Mouse (Mus musculus) heart, adult 8-10 months (tissue): Measurements from ENCODE around the gene Ly6g6d. TPM values are rescaled to one million over a fixed set of nuclear protein-coding genes. Genes with fewer than 3 reads are reported as not detected.
A peak's percentile ranks its signal among the peaks of the same experiment; 100 is the strongest.

Experiments used
- DNase-seq: peaks from one replicate; pipeline ENCODE4 v3.0.0; 2022; ENCODE audit warnings: low spot score
- total RNA-seq, 4 experiments: library from RNA; stranded (reverse); gene quantifications; 2 replicates each; pipeline ENCODE4 v1.2.4; 2022

Gene Ly6g6d
- total RNA-seq, 4 experiments from 2014 or later = 0.69 to 0.95 (median 0.85) TPM; not detected in 1

DNA sequence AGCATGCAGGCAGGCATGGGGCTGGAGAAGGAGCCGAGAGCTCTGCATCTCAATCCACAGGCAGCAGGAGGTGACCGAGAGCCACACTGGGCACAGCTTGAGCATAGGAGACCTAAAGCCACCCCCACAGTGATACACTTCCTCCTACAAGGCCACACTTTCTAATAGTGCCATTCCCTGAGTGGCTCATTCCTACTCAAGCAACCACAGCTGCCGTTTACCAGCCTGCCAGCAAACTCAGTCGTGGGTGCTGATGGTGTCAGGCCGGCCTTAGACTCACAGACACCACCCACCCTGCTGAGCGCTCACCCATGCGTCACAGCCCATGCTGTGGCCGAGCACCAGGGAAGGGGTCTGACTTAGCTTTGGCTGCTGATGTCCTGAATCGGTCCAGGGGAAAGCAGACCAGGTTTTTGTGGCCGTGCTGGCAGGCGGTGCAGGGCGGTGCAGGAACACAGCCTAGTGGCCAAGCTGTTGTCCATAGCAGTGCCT lies 19.3 kb upstream of the Ly6g6d start:
- no peak for DNase-seq

DNA sequence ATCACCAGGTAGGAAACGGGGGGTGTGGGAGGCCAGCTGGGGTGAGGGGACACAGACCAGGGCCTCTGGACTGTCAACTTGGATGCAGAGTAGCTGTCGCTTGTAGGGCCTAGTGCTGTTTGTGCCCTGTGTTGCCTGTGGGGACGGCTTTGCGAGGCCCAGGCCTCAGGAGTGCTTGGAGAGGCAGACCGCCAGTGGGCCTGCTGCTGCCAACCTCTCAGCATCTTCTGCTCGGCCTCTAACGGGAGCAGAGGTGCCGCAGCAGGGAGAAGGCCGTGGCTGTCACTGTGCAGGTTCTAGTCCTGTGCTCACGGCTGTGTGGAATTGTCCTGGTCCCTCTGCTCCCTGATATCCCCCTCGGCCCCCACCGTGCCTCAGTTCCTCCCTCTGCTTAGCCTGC lies 18.7 kb upstream of the Ly6g6d start:
- no peak for DNase-seq

DNA sequence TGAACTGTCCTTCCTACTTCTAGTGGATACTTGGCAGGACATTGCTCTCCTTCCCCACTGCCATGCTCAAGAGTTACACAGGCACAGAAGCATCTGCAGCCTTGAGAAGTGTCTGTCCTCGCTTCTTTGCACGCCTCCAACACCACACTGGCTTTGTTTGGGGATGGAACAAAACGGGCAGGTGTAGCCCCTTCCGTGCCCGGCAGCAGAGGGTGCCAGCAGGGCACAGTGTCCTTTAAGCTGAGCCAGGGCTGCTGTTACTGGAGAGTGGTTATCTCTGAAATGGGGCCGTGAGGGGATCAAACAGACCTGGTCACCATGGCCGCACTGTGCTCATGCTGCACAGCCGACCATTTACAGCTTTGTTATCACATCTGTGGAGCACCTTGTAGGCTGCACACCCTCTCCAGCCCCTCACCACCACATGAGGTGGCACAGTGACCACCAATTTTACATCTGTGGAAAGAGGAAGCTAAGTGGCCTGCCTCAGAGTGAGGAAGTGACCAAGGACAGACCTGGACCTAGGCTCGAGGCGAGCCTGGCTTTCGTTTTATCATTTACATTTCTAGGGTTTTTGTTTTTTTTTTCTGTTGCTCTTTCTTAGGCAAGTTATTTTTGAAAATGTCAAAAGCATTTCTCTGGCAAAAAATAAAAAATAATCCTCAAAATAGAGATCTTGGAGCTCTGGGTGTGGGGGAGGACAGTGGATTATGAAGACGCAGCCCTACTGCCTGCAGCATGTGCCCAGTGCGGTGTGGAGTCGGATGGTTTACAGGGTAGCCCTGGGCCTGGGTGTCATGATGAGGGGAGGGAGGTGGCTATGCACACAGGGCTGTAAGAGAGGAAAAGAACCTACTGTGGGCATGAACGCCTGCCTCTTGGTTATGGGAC lies 16.9 kb upstream of the Ly6g6d start:
- DNase-seq = no peak

DNA sequence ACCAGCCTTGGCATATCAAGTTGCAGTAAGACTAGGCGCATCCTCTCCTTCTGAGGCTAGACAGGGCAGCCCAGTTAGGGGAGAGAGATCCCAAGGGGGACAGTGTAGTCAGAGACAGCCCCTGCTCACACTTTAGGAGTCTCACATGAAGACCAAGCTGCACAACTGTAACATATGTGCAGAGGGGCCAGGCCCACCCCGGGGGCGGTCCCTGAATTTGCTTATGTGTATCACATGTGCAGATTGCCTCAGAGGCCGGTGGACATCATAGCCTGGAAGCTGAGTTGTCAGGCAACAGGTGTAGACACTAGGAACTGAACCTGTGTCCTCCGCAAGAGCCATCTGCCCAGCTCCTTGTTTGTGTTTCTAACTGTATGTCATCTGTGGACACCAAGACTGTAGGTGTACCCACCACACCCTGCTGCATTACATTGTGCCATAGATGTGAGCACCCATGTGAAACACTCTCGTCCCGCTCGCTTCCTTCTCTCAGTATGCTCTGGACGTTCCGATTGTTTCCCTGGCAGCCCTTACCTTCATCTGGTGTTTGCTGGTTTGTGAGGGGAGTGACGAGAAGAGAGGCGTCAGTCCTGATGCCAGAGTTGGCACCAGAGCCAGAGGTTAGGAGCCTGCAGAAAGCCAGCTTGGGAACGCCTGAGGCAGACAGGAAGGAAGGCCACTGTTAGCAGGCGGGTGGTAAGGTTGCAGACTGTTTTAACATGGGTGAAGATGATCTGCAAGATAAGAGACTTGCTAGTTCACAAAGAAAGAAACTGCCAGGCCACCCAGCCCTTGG lies 14.7 kb upstream of the Ly6g6d start:
- no peak for DNase-seq

DNA sequence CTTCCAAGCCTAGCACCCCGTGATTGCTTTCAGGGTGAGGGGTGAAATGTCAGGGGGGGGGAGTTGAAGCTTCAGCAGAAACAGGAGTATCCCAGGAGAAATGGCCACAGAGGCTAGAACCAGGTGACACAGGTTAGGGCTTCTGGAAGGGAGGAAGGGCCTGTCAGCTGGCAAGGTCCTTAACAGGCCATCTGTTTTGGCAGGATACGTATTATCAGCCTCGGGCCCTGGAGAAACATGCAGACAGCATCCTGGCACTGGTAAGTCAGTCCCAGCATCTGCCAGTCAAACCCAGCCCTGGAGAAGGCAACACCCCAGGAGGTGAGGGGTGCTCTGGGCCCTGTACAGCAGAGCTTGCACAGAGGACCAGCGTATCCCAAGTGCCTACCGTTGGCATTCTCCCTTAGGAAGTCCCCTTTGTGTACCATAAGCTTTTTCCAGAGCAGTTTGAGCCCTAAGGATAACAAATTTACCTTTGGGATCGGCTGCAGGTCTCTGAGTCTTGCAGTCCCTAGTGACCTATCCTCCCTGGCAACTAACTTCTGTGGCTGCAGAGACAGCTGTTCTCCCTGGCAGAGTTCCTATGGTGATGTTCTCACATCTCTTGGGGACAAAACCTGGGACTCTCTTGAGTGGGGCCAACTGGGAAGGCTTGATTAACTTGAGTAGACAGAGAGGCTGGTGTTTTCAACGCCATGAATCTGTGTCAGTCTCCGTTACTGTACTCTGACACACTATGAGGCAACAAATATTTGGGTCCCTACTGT lies 12.5 kb upstream of the Ly6g6d start:
- no peak for DNase-seq

DNA sequence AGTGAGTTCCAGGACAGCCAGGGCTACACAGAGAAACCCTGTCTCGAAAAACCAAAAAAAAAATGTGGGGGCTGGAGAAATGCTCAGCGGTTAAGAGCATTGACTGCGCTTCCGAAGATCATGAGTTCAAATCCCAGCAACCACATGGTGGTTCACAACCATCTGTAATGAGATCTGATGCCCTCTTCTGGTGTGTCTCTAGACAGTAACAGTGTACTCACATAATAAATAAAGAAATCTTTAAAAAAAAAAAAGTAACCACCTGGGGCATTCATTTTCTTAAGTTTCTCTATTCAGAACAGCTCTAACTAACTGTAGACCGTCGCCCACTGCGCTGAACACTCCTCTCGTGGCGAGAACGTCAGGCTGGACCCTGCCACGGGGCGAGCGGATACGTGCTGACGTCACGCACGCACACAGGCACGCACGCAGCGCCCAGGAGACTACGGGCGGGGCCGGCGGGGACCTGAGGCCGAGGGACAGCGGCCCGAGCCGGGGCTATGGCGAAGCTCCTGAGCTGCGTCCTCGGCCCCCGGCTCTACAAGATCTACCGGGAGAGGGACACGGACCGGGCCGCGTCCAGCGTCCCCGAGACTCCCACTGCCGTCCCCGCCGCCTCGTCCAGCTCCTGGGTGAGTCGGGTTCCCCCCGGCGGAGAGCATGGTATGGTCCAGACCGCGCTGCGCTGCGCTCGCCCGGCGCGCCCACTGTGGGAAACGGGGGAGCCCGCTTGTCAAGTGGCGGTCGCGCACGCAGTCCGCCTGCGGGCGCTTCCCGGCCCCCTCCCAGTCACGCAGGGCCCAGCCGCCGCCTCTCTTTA lies 11.2 kb upstream of the Ly6g6d start, which contains the start of gene Abhd16a:
Abhd16a (plus strand) TSS at position 439 of the 820 bp plus-strand sequence.
- peak; percentile 92 for DNase-seq

DNA sequence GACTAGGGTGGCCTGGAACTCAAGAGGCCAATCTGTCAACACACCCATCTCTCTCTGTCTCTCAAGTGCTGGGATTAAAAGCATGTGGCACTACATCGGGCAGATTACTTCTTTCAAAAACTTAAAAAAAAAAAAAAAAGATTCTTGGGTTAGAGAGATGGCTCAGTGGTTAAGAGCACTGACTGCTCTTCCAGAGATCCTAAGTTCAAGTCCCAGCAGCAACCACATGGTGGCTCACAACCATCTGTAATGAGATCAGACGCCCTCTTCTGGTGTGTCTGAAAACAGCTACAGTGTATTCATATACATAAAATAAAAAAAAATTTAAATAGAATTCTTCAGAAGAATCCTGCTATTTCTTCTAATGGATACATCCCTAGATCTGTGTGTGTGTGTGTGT lies 10.3 kb upstream of the Ly6g6d start:
- DNase-seq = no peak

DNA sequence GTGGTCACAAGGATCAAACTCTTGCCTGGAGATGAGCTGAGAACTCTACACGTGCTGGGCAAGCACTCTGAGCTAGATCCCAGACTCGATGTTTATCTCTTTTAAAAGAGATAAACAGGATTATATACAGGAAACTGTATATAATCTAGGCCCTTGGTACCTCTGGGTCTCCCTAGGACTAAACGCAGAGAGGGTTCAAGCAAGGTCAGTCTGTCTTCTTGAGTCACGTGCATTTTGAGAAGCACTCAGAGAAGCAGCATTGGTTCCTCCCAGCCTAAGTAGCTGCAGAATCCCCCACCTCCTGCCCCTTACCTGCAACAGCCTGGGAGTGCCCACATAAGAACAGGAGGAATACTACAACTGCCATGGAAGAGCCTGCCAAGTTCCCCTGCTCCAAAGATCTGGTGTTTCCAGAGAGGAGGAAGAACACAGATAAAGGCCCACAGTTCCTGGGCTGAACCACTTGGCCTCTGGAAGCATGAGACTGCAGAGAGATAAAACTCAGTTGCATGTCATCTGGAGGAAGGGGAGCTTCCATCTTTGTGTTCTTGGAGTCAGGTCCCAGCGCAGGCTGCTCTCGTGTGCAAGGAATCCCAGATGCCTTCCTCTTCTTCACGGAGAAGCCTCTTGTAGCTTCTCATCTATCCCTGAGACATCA lies 7.5 kb upstream of the Ly6g6d start, which contains the start of gene Ly6g6f:
Ly6g6f (minus strand) TSS at position 403 of the 658 bp plus-strand sequence.
- DNase-seq = no peak

DNA sequence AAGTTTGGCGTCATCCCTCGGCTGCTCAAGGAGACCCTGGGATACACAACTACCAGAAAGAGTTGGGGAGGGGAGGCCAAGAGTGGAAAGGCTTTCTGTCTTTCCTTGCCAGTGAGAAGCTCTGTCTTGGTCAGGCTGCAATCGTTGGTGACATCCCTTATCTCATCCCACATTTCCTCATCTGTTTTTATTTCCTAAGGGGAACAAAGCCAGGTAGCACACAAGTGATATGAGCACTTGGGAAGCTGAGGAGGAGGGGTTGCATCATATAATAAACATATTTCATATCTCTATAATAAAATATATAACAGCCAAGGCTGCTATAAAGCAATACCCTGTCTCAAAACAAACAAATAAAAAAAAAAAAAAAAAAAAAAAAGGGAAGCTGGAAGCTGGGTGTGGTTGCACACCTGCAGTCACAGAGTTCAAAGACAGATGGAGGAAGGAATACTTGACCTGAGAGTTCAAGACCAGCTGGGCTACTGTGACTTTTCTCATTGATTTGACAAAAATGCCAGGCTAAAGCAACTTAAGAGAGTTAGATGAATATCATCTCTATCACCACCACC lies 6.1 kb upstream of the Ly6g6d start:
- DNase-seq = no peak

DNA sequence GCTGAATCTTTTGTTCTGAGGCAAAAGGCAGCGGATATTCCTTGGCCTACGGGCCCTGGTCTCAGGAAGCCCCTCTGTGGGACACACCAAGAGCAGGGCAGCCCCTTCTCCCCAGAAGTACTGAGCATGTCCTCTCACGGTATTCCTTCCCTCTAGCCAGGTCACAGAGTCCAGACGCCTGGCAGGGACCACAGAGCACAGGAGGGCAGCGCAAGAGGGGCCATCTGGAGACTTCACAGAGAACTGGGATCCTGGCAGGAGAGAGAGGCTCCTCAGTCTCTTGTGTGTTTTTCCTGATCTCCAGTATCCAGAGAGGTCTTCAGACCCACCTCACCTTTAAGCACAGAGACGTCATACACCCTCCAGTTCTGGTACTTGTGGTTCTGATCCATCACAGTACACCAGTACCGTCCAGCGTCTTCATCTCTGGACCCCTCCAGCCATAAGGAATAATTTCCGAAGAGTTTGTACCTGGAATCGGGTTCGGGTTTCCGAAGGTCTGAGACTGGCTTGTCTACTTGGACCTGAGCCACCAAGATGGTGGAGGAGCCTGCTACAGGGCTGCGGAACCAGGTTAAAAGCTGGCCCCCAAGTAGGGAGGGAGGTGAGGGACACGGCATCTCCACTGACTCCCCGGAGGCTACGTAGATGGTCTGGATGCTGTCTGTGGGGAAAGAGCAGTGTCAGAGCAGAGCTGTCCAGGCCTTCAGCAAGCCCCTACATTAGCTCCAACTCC lies 5.1 kb upstream of the Ly6g6d start:
- no peak for DNase-seq

DNA sequence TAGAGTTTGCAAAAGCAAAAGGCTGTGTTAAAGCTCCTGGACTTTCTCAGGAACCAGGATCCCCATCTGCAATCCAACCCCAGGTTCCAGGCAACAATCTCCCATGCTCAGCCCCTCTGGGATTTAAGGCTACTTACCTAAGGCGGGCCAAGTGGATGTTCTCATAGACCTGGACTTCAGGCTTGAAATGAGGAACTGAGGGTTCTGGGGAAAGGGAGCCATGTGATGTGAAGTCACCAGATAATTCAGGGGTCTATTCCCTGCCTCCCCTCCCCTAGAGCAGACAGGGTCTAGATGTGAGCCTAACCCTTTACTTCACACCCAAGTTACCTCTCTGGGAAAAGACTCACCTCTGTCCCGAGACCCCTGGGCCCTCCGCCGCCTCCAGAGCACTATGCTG lies 2.8 kb upstream of the Ly6g6d start:
- DNase-seq = no peak

DNA sequence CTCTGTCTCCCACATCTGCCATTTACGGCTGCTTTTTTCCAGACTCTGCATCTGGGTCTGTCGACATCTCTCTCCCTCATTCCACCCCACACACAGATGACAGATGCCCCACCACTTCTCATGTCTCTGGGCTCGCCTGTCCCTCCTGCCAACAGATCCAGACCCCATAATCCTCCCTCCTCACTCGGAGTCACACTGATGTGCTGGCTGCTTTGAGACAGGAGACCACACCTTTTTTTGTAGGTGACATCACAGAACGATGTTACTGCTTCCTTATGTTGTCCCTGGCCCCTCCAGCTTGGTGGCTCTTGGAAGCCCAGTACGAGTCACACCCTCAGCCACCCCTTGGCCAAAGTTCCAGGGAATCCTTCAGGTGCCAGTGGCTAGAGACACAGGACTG lies 2.4 kb upstream of the Ly6g6d start:
- no peak for DNase-seq

DNA sequence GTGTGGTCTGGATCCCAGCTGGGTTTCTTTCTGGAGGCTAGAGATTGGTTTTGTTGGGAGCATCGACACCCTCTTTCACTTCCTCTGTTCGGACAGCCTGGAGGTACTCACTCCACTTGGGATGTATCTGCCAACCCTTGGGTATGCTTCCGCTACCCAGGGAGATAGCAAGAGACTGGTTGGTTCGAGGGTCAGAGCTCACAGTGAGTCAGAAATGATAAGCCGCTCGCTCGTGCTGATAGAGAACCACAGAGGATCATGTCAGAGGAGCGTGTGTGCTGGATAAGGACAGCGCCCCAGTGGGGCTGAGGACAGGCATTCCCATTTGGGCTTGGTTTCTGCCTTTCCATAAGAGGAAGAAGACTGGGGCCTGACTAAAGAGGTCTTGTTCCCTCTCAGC lies 1.9 kb upstream of the Ly6g6d start:
- DNase-seq = no peak

DNA sequence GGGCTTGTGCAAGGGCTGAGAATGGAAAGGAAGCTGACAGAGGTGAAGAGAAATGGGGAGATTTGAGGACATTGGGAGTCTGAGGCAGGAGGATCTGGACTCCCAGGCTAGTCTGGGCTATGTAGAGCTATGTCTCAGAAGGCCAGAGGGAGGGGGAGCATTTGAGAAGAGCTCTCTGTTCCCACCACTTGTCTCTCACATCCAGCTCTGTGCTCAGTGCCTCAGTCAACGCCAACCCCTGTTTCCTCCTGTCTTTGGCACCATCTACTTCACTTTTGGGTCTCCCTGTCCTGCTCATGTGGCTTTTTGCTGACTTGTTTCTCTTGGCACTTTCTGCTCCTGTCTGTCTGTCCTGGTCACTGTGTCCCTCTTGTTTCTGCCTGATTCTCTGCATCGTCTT lies 580 bp downstream of the Ly6g6d start:
- DNase-seq = no peak

DNA sequence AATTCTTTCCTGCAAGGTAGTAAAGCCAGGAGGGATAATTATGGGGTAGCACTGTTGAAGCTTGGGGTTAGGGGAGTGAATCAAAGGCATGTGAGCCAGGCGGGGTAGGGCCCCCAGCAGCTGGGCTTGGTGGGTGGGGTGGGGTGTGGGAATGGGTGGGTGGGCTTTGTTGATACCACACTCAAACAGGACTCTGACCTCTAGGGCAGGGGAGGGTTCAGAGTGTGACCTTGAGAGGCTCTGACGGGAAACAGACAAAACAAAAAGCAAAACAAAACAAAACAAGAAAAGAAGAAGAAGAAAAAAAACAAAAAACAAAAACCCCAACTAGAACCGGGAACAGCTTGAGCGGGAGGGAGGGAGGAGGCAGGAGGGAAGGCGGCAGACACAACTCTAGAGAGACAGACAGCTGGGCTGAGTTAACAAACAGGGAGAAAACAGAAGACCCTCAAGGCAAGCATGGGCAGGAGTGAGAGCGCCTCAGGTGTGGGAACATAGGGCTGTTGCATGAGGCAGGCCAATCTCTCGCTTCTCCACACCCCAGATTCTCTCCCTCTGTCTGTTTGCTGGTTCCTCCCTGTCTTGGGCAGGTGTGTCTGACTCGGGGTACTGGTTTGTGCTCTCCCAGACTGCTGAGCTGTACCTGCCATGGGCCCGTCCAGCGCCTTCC lies 1.2 kb downstream of the Ly6g6d start, which contains the start of gene Ly6g6e:
Ly6g6e (plus strand) TSS at position 396 of the 670 bp plus-strand sequence.
- DNase-seq = no peak

DNA sequence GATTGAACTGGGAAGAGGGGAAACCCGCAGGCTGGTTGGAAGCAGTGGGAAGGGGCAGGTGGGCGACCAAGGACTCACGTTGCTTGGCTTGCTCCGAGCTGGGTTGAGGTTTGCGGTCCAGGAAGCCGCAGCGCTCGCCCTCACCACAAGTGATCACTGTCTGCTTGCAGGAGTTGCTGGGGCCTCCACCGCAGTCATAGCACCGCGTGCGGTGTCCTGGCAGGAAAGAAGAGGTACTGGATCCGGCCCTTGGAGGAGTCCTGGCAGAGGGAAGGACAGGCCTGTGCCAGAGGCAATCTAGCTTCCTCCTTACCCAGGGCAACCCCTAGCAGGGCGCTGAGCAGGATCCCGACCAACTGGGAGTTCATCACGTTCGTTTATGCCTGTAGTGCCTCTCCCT lies 3.8 kb downstream of the Ly6g6d start:
- DNase-seq = no peak

DNA sequence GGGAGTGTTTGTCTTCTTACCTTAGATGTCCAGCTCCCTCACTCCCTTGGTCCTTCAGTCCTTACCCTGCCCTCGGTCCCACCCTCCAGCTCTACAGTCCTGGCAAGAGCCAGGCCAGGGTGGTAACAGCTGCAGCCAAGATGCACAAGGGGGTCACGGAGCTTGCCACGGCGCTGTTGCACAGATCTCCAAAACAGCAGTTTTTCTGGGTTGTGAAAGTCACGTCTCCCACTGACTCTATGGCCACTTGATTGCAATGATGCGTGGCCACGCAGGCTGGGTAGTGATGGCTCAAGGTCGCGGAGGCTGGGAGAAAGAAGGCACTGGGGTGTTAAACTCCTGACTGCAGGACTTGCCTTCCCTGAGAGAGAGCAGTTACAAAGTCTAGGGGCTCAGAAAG lies 6.4 kb downstream of the Ly6g6d start:
- no peak for DNase-seq

DNA sequence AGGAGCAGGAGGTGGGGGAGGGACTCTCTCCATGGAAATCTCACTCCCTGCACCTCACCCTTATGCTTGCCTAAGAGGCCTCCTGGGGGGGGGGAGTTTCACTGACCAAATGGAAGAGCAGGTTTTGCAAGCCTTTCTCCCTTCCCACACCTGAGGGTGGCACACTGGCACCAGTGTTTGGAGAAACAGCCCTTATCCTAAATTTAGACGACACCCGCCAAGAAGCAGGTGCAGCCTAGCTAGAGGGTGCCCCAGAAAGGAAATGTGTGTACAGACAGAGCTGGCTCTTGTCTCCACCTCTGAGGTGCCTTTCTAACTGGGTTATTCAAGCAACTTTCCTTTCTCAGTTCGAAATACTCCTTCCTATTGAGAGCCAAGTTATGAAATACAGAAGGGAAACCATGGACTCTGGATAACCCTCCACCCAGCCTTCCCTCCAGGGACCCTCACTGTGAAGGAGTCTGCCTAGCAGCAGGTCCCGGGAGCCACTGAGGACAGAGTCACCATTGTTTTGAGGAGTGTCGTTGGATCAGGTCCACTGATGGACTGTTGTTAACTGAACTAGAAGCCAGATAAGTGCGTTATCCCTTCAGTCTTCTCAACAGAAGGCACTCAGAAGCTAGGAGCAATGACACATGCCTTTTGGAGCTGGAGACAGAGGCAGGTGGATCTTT lies 7.2 kb downstream of the Ly6g6d start:
- DNase-seq = no peak
